18 mouse cellular contexts compared by ENCODE assay signal in genomic region chr8:108909035-108909434, GRCm38 (mm10).
A peak's percentile ranks its signal among the peaks of the same experiment; 100 is the strongest.
DNase-seq lines count a peak whose midpoint lies in the region; ATAC-seq lines count a peak whose summit lies in the region.
"Had no signal": no experiment of that assay in that cellular context is flagged by ENCODE, and none has a peak within 500 bp of the region (broad histone marks: within the 10 kb centered on the region; RNA-seq: fewer than 3 reads in every experiment).

No protein-coding gene starts in this region.

- H3K9ac ChIP-seq in hindbrain, embryonic 14.5 days: peak overlapping the region; percentile 38; the same call in 1 of the 2 replicates
- peak overlapping the region; percentile 24 for H3K9ac ChIP-seq in midbrain, embryonic 14.5 days (replicated peaks; ENCODE audit: low read length)

- peak; percentile 41 for DNase-seq in layer of hippocampus, adult 9-11 months
- no peak for DNase-seq in layer of hippocampus, postnatal 14 days (ENCODE audit: low spot score in 2 of 2)
- DNase-seq in hindbrain, embryonic 14.5 days (ENCODE audit: low spot score): no peak
- no peak for DNase-seq in midbrain, embryonic 14.5 days
- no peak for DNase-seq in embryo, embryonic 11 days
- no peak for DNase-seq in right cerebral cortex, postnatal 25 days
- DNase-seq in retina, postnatal 1 day: no peak
- DNase-seq: cerebellum, adult 11-12 months; cerebellum, postnatal 36 days; gastrocnemius, postnatal 14 days; heart, postnatal 36 days; kidney, adult 11 months; kidney, postnatal 14 days; liver; lung, adult 18-20 months; lung, postnatal 4 days; thymus, postnatal 25 days had no signal

- H3K9me3 ChIP-seq in hindbrain, embryonic 14.5 days (ENCODE audit: control insufficient read depth, low read length): no peaks in the 10 kb centered on the region
- H3K9me3 ChIP-seq in midbrain, embryonic 14.5 days (ENCODE audit: control insufficient read depth, low read length): no peaks in the 10 kb centered on the region

- H3K27ac ChIP-seq in hindbrain, embryonic 14.5 days: peak overlapping the region; percentile 85
- peak overlapping the region; percentile 91 for H3K27ac ChIP-seq in midbrain, embryonic 14.5 days (replicated peaks; ENCODE audit: low read depth, low read length)

- H3K4me2 ChIP-seq in hindbrain, embryonic 14.5 days (replicated peaks): peak overlapping the region; percentile 17; the same call in 1 of the 2 replicates
- peak overlapping the region; percentile 39 for H3K4me2 ChIP-seq in midbrain, embryonic 14.5 days (ENCODE audit: low read length)

- H3K27me3 ChIP-seq in hindbrain, embryonic 14.5 days (ENCODE audit: control insufficient read depth, insufficient read depth, low read length): no peaks in the 10 kb centered on the region
- H3K27me3 ChIP-seq in midbrain, embryonic 14.5 days (ENCODE audit: control insufficient read depth, insufficient read depth, low read length): no peaks in the 10 kb centered on the region

- WGBS in hindbrain, embryonic 14.5 days: 44% methylated on average over 9 of the region's 9 CpGs
- 16% methylated on average over 9 of the region's 9 CpGs for WGBS in midbrain, embryonic 14.5 days

- H3K36me3 ChIP-seq in hindbrain, embryonic 14.5 days (replicated peaks; ENCODE audit: control insufficient read depth, insufficient read depth): no peaks in the 10 kb centered on the region
- 0 out of 2 replicates have a peak, but pooled peaks cover 2% of the 10 kb centered on the region for H3K36me3 ChIP-seq in midbrain, embryonic 14.5 days (ENCODE audit: control insufficient read depth, insufficient read depth, low read length)

- no peak for ATAC-seq in hindbrain, embryonic 14.5 days (ENCODE audit: low FRiP score)
- no peak; the same call in 1 of the 2 replicates for ATAC-seq in midbrain, embryonic 14.5 days (ENCODE audit: low FRiP score, low TSS enrichment)
- ATAC-seq in monocyte, adult 5-6 weeks (replicated peaks; ENCODE audit: insufficient number of reproducible peaks, low FRiP score, low TSS enrichment, poor library complexity, severe bottlenecking): no peak

- H3K4me3 ChIP-seq in hindbrain, embryonic 14.5 days (replicated peaks; ENCODE audit: low read length): no peak overlapping the region
- H3K4me3 ChIP-seq in midbrain, embryonic 14.5 days (replicated peaks; ENCODE audit: low read depth, low read length): no peak overlapping the region

- H3K4me1 ChIP-seq in hindbrain, embryonic 14.5 days (replicated peaks; ENCODE audit: control insufficient read depth, insufficient read depth, low read length): peaks cover 48% of the 10 kb centered on the region
- H3K4me1 ChIP-seq in midbrain, embryonic 14.5 days (ENCODE audit: control insufficient read depth, insufficient read depth, low read length): peaks cover 55% of the 10 kb centered on the region
